Mouse (Mus musculus) cerebellum, postnatal 25 days (tissue): ENCODE measurements around the gene Tas2r125.
"Not testable (repeated sequence)": the region's sequence is repeated elsewhere in the genome, so short reads cannot be mapped to it uniquely, and the experiment has no call there.

Source experiments
- DNase-seq, 2 experiments: peaks; one replicate each; pipeline ENCODE4 v3.0.0; 2021; ENCODE audit warnings: mixed read lengths in 2 of 2

Tas2r125 gene

DNA sequence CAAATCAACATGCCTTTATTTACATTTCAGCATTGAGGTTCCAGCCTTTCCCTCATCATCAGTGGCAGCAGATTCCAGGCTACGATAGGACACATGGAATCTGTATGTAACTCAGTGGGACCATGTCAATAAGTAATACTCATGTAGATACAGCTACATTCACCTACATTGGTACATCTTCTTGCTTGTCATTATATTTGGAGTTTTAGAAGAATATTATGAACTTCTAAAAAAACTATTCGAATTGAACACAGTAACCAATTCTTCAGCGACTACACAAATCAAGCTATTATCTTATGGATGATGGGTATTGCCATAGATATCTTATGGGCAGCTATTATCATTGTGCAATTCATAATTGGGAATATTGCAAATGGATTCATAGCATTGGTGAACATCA is at the start of gene Tas2r125:
Tas2r125 (plus strand) TSS at position 301 of the 400 bp plus-strand sequence.
- no peak for DNase-seq

DNA sequence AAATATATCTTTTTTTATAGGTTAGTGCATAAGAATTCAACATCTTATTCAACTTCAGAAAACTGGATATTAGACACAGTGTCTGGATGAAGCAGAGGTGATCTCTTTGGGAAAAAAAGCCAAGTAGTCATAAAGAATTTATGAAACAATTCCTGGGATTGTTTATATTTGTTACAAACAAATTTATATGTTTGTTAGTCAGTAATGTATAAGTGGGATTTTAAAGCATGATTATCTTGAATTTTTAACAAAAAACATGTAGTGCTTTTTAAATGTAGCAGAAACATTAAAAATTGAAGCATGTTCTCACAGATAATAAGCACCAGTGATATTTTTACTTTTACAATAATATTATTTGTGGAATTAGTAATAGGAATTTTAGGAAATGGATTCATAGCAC is 41.7 kb upstream of the Tas2r125 start, which contains the start of gene Tas2r110:
Tas2r110 (plus strand) TSS at position 301 of the 400 bp plus-strand sequence.
- no peak for DNase-seq

DNA sequence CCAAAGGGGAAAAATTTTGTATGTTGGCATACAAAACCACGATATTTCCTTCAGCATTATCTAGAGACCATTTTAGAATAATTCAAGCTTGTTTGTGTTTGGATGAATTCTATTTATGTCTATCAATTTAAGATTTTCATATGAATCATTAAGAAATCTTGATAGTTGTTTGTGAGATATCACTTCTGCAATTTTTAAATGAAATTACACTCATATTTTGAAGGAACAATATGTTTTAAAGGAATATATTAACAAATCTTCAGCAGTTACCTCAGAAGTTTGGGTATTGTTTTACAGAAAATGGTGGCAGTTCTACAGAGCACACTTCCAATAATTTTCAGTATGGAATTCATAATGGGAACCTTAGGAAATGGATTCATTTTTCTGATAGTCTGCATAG is 16.7 kb upstream of the Tas2r125 start, which contains the start of gene Tas2r113:
Tas2r113 (plus strand) TSS at position 301 of the 400 bp plus-strand sequence.
- no peak for DNase-seq

DNA sequence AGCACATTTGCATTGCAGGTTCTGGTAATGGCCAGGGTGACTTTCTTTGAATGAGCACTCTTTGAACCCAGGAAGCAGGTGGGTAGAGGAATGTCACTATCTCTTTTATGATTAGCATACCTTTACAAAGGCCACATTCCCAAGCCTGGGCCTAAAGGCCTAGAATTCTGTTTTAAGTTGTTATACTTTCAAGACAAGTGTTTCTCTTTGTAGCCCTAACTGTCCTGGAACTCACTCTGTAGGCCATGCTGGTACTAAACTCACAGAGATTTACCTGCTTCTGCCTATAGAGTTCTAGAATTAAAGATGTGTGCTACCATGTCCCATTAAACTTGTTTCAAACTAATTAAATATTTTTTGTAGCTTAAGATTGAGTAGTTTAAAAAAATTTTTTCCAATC is 31.9 kb downstream of the Tas2r125 start:
- DNase-seq: not testable (repeated sequence)

DNA sequence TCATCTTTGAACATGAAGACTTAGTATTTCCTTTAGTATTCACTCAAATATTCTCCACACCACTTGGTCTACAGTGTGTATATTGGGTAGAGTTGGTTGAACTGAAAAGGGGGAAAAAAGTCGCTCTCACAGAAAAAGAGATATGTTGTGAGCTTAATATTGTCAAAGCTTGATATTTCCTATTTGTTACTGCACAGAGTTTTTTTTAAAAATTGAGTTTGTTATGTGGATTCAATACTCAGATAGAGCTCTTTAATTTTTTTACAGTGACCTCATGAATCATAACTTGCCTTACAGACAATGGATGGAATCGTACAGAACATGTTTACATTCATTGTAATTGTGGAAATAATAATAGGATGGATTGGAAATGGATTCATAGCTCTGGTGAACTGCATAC is 41.4 kb downstream of the Tas2r125 start, which contains the start of gene Tas2r129:
Tas2r129 (plus strand) TSS at position 301 of the 400 bp plus-strand sequence.
- DNase-seq: no peak

DNA sequence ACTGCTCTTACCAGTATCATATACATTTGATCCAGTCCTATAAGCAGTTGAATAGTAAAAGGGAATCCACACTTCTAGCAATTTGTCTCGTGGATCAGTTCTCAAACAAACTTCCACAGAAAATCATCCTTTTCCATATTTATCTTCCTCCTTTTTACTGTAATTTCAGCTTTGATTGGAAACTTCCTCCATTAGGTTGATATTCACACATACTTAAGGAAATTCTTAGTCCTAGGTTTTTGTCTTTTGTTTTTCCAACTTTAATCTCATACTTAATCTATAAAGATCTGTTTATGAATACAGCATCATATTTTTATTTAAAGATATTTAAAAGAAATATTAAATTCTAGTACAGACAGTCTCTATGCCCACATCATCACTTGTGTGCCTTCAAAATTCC is 48.4 kb downstream of the Tas2r125 start, which contains the start of gene Tas2r131:
Tas2r131 (minus strand) TSS at position 101 of the 400 bp plus-strand sequence.
- no peak for DNase-seq
